Mouse (Mus musculus) kidney, adult 18-20 months (tissue): ENCODE results near the gene Atp1a3.
"Not testable (repeated sequence)": the region's sequence is repeated elsewhere in the genome, so short reads cannot be mapped to it uniquely, and the experiment has no call there.

Source experiments
- DNase-seq: peaks from one replicate; pipeline ENCODE4 v3.0.0; 2021

Gene Atp1a3

DNA sequence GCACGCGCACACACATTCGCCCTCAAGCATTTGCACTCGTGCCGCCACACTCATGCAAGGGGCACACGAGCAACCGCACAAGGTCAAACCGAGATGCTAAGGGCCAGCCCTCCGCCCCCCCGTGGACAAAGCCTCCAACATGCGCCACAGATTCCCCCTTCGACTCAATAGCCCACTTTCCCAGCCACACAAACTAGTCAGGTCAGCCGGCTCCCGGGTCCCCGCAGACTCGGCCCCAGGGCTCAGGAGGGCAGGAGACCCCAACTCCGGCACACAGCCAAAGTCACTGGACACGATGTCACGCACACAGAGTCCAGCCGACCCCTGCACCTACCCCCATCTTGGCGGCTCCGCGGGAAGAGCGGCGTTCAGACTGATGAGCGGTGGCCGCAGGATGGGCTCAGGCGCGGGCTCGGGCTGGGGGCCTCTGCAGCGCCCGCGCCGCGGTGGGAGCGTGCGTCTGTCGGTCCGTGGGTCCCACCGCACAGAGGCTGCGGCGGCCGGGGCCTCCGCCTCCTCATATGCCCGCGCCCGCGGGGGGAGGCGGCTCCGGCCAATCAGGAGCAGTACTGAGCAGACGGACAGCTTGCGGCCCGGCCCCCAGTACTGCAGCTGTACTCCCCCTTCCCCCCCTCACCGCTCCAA is at the start of gene Atp1a3:
TSS of gene Atp1a3 (minus strand) at position 538 of the 645 bp plus-strand sequence.
- no peak for DNase-seq

DNA sequence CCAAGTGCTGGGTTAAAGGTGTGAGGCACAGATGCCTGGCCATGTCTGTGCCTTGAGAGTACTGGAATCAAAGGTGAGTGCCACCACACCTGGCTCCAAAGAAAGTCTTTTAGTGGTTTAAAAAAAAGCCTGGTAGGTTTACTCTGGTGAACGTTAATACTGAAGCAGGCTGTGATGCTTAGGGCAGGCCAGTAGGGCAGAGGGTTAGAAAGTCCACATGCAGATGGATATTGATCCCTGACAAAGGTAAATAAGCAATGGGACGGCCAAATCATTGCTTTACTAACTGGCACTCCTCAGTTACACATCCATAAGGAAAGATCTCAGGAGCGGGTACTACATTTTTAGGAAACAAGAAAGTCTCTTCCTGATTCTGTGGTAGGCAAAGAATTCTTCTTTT is 46.8 kb upstream of the Atp1a3 start:
- DNase-seq, result no peak

DNA sequence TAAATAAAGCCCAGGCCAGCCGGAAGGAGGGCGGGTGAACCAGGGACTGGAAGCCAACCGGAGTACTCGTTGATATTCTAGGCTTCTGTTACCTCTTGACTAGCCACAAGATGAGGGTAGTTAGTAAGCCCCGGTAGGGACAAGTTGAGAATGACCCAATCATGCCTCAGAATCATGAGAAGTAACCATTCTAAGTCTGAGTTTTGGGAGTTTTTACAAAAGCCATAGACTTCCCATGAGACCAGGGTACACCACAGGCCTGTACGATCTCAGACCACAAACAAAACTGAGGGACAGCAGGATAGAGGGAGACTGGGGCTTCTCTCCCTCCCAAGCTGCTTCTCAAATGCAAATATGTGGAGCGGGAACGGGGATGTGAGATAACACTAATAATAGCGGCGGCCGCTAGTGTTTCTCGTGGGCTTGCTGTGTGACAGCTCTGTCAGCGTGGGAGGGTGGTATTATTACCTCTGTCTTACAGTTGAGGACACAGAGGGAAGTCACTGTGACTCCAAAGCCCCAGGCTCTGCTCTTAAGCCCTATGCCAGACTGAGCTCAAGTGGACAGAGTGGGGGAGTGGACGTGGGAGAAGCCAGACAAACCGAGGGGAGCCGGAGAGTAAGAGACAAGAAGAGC is 43.7 kb upstream of the Atp1a3 start:
- no peak for DNase-seq

DNA sequence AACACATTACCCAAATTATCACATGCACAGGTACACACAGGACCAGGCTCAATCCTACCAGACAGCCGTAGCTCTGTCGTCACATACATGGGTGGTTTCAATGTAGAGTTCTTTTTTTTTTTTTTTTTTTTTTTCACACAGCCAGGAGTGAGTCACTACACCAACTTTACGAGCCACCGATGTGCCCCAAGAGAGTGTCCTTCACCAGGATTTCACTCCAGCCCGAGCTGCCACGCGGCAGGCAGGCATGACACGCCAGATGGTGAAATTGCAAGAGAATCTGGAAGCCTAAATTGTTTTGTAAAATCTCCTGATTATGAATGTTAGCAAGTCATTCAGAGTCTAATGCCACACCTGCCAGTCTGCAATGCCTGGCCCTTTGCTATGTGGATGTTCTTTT is 41.6 kb upstream of the Atp1a3 start:
- DNase-seq, result no peak

DNA sequence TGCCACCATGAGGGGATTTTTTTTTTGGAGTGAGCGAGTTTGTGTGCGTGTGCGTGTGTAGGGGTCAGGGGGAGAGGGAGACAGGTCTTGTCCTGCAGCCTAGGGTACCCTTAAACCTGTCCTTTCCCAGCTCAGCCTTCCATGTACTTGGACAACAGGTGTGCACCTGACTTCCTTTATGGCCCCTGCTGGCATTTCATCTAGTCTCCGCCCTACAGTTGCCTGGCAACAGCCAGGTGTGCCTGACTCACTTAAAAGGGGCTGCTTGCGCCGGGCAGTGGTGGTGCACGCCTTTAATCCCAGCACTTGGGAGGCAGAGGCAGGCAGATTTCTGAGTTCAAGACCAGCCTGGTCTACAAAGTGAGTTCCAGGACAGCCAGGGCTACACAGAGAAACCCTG is 38.8 kb upstream of the Atp1a3 start:
- DNase-seq, result not testable (repeated sequence)

DNA sequence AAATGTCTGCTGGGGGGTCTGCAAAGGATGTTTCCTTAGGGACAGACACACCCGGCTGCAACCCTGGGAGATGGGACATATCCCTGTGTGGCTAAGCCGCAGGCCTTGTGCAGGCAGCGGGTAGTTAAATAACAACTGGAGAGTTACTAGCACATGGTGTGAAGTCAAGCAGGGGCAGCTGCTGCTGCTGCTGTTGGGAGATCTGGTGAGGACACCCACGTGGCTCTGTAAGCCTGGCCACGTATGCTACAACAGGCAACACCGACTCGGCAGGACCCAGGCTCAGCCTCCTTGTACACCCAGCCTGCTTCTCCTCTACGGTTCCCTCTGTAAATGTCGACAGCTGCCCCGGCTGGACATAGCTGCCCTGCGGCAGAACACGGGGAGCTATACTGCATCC is 36.2 kb upstream of the Atp1a3 start:
- no peak for DNase-seq

DNA sequence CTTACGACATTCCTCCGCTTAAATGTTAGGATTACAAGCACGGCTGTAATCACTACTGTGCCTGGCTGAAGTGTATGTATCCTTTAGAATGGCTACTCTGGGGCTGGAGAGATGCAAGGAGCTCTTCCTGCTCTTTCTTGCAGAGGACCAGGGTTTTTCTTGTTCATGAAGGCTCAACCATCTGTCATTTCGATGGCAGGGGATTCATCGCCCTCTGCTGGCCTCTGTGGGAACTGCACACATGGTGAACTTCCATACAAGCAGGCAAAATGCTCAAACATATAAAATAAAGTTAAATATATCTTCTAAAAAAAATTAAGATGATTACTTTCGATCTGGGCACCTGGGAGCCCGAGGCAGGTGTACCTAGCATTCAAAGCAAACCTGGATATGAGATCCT is 30.2 kb upstream of the Atp1a3 start:
- DNase-seq, result peak; percentile 72

DNA sequence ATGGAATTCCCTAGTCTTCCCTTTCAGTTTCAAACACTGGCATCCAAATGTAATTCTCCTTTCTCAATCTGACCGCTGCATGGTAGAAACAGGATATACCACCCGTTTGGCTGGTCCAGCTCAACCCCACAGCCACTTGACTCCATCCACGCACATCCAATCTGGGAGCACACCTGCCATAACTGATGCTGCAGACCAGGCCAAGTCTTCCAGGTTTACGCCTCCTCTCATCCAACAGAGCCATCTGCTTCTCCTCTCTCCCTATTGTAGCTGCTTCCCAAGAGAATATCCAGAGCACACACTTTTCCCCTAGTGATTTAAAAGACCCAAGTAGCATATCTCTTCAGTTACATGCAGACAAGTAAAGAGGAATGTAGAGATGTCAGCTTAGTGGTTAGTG is 29.0 kb upstream of the Atp1a3 start:
- no peak for DNase-seq

DNA sequence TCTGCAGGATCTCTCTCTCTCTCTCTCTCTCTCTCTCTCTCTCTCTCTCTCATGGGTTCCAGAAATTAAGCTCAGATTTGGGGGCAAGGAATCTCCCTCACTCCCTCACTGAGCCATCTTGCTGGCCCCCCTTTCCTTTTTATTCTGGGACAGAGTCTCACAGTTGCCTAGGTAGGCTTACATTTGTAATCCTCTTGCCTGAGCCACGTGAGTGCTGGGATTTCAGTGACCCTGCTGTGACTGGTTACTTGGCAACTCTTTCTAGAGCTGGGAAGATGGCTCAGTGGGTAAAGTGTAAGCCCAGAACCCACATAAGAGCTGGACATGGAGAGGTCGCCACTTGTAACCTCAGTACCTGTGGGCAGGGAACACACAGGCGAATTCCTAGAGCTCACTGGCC is 25.8 kb upstream of the Atp1a3 start:
- no peak for DNase-seq

DNA sequence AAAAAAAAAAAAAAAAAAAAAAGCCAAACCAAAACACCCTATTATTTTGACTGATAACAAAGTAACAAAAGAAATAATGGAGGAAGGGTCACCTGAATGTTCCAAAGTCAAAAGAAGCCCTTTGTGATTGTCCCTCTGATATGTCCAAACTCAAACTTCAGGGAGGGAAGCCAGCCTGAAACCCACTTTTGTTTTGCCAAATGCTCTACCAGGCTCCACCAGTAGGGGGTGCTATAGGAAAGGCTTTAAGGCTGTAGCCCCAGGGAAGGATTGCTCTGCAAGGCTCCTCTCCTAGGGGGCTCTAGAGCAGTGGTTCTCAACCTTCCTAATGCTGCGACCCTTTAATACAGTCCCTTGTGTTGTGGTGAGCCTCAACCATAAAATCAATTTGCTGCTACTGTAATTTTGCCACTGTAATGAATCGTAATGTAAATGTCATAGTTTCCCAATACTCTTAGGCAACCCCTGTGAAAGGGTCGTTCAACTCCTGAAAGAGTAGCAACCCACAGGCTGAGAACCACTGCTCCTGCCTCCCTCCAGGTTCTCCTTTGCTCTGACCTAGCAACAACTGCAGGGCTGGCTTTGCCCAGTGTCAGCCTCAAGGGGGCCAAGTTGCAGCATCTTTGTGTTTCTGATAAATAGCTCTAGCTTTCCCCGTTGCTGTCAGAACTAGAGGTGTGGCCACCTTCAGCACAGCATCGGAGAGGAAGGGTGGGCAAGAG is 24.4 kb upstream of the Atp1a3 start:
- DNase-seq, result peak; percentile 72

DNA sequence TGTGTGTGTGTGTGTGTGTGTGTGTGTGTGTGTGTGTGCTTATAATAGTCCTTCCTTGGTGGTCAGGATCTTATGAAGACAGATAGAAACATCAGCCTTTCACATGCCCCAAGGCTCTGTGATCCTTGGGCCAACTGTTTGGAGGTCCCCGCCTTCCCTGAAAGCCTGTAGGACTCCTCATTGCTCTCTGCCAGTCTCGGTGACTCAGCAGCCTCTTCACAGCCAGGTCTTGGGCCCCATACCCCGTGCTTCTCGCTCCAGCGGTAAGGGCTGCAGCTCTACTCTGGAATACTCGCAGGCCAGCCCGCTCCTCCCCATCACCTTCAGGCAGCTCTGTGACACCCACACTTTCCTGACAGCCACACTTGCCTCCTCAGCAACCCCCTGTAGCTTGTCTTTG is 20.7 kb upstream of the Atp1a3 start:
- no peak for DNase-seq

DNA sequence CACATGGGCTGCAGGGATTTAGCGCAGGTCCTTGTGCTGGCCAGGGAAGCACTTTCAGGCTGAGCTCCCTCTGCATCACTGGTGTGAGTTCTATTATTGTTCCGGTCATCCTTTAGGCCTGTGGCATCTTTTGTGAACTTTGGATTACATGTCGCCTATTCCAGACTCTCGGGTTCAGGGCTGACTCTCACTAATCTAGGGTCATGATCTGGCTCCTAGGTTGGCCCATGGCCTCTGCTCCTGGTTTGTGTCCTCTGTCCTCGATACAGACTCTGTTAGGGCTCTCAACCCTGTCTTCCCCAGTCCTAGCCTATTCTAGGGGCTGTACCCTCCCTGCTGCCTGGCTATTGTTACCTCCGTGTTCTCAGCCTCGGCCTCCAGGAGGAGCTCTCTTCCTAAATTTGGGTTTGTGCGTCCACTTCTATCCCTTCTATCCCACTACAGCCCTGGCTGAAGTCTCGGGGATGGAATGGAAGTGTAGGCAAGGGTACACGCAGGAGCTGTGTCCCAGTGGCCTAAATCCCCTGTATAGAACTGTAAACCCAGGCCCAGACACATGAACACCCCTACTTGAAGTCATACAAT is 20.2 kb upstream of the Atp1a3 start:
- DNase-seq, result no peak

DNA sequence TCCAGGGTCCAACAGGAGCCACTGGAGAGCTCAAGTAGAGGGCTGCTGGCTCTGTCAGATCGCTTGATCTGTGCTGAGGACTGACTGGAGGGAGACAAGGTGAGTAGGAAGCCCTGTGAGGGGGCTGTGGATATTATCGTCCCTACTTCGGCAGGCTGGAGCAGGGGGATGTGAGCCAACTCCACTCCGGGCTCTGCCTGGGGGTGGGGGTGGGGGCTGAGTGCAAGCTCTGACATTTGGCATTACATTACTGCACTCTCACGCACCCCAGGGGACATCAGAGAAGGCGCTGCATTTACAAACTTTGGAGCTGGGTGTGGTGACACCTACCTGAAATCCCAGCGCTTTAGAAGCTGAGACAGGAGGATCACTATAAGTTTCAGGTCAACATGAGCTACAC is 5.8 kb upstream of the Atp1a3 start:
- no peak for DNase-seq

DNA sequence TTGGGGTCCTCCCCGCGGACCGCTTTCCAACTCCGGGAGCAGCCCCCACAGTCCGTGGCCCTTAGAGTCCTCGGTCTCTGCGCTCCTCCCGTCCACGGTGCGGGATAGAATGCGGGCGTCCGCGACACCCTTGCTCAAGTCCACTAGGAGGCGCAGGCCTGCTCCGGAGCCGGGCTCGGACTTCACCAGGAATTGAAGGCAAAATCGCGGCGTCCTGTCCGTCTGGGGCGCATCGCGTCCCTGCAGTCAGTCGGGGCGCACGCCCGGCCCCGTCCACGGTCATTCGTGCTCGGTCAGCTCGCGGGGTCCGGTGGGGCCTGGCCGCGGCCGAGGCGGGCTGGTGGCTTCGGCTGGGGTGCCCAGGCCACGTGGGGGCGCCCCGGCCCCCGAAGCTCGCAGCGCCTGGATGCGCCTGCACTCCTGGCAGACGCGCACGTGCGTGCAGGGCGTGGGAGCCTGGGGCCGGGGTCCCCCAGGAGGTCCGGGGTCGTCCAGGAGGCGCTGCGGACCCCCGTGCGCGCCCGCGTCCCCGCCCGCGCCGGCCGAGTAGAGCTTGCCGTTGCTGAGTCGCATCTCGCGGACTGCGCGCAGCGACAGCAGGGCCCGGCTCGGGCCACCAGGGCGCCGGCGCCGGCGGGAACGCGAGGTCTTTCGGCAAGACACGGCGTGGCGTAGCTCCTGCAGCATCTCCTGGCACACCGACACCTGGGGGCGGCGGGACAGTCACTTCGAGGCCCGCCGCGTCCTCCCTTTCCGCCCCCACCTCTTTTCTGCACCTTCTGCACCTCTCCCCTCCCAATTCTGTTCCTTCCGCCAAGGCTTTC is 4.5 kb upstream of the Atp1a3 start:
- DNase-seq, result peak; percentile 46

DNA sequence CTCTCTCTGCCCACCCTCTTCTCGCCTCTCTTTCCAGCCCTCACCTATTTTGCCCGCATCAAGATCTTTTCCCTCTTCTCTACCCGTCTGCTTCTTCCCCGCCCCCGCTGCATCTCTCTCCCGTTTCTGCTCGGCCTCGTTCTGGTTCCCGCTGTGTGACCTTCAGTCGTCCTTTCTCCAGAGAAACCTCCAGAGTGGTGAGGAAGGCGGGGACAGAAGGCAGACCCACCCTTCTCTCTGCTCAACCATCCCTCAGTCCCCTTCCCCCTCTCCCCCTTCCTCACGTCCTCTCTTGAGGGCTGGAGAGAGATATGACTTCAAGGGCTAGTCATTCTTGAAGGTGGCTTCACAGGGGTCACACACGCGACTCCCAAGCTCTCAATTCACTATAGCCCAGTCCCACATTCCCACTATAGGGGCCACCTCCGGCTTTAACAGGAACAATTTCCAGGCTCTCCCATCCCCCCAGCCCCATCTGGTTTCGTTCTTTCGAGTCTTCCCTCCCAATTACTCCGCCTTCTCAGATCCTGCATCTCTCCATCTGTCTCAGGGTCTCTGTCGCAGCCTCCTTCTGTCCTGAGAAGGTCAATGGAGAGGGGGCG is 3.4 kb upstream of the Atp1a3 start:
- DNase-seq, result no peak

DNA sequence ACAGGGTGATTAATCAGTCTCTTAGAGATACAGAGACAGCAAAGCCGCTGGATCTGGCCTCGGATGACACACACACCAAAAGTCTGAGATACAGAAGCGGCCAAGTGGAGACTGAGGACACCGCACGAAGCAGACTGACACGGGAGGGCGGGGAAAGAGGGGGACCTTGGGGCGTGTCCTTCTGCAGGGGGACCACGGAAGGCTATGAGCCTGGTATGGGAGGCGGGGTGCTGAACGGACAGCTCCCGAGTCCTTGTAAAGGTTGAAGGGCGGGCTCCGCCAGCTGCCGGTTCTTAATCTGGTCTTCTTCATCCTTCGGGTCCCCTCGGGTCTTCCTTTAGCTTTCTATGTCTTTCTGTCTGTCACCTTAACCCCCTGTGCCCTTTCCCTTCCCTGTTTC is 2.9 kb upstream of the Atp1a3 start:
- peak; percentile 51 for DNase-seq

DNA sequence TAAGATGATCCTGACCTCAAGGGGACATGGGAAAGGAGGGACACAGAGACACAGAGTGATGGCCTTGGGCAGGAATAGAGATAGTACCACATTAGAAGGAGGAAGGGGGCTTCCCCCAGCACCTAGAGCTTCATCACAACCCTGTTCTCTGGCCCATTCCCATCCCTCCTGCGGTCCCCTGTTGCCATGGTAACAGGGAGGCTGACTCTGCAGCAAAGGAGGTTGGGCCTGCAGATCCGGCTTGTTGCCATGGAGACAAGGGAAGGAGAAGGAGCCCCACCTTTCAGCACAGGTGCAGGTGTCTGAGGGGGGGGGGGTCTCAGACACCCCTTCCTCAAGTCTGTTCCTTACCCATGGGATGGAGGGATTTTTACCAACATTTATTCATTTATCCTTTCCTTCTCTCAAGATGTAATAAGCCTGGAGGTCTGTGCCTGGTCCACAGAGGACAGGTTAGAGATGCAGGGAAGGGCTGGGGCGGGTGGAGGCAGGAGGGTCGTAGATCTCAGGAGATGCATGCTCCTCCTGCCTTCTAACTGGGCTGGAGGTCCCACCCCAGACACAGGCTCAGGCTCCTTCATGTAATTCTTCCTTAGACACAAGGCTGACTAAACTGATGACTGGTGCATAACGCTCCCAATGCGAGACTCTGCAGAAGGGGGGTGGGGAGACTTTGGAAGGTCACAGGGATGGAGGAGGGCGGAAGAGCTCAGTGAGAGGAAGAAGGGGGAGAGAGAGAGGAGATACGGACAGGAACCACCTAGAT is 2.0 kb upstream of the Atp1a3 start:
- DNase-seq, result no peak

DNA sequence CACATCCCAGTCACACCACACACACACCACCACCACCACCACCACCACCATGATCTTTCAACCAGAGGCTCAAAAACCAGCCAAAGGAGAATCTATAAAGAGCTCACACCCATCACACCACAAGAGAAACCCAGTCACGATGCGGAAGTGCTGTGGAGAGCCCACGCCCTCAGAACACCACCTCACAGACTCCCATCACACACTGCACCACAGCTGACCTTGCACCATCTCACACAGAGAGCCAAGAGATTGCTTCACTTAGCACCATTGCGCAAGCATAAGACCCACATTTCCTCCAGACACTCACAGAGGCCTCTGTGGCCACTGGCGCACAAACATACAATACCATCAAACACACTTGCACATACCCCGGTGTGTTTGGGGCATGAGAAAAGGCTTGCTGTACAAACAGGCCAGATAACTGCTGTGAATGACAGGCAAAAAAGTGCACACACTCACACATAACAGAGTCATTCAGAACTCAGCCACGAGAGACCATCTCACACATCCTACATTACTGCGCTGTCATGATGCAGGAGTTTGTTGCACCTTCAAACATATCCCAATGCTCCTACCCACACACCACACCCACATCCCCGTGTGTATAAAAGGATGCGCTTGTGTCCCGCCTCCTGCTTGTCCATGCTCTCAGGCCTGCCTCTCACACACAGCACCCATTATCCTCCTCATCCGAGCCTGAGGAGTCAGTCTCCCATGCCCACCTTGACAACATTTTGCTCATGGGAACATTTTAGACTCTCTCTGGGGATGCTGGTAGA is 1.0 kb upstream of the Atp1a3 start:
- no peak for DNase-seq

DNA sequence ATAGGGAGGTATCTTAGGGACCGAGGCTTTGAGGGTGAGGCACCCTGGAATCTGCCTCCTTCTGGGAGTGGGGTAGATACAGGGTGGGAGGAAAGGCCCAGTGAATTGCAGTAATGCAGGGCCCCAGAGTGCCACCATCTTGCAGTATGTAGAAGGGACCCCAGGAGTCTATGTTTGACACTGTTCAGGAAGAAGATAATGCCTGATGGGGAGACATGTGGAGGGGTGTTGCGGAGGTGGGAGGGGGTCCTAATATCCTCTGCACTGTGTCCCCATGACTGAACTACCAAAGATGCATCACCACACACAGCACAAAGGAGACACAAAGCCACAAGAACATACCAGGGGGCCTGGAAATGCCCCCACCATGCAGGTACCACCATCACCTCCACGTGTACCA is 413 bp upstream of the Atp1a3 start:
- no peak for DNase-seq

DNA sequence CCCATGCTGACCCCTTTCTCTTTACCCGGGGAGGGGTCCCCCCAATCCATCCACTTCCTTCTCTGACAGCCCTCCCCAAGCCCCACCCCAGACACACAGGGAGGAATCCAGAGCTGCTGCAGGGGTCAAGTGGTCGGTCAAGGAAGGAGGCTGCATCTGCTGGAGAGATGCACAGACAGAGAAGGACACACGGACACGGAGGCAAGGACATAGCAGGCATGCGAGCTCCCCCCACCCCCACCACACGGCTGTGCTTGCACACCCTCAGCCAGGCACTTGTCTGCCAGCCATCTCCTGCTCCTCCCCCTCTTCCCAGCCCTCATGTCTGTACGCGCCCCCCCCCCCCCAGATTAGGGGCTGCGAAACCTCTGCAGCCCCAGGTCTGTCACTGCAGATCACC is 952 bp downstream of the Atp1a3 start:
- no peak for DNase-seq

DNA sequence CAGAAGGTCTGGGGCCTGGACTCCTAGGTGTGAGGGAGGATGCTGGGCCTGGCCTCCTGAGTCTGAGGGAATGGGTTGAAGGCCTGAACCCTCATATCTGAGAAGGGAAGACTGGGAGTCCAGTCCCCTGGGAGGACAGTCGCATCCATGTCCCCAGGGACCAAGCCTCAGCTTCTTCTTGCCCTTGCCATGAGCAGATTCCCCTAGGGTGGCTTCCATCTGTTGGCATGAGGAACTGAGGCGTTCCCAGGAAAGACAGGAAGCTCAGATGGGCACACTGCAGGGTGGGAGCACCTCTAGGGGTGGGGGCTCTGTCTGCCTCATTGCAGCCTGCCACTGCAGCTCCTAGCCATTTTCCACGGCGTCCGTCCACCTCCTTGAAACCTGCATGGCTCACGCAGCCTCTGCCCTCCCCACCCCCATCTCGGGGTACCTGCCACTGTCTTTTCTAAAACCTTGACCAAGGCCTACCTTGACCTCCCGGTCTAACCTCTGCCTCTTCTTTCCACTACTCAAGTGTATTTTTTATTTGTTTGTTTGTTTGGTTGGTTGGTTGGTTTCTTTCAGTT is 1.9 kb downstream of the Atp1a3 start:
- DNase-seq, result no peak
